Mouse (Mus musculus) liver, adult (tissue): ENCODE results near the gene Uqcc1.

Experiments
- GATA4 ChIP-seq: IDR thresholded peaks from 2 replicates; pipeline ENCODE4 v1.6.1; 2014; ENCODE audit warnings: mild to moderate bottlenecking, low read length; ENCODE audit not compliant: insufficient replicate concordance

Uqcc1 gene

GRCm38 (mm10) chr2:155838961-155839360, 91.1 kb downstream of the Uqcc1 start:
- TF ChIP-seq GATA4, result no peak

- no peak for TF ChIP-seq GATA4
These were observed 92.1 kb downstream of the Uqcc1 start for GRCm38 (mm10) chr2:155837961-155838360.

GRCm38 (mm10) chr2:155834732-155835131, 95.4 kb downstream of the Uqcc1 start, which contains the start of gene Fam83c:
TSS of gene Fam83c (minus strand) at chr2:155834854.
- TF ChIP-seq GATA4, result no peak

DNA sequence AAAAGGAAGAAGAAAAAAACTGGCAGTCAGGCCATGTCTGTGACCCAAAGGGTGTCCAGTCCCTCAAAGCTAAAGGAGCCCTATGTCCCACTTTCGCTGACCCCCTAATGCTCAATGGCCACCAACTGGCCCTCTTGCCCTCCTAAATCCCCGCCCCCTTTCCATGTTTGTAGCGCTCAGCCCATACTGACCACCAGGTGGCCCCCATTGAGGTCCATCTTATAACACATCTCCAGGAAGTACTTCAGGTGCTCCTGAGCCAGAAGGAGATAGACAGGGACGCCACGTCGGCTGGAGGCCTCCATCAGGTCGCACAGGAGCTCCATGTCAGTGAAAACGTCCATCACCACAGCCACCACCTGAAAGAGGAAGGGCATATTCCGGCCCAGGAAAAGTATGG, 98.8 kb downstream of the Uqcc1 start:
- TF ChIP-seq GATA4, result no peak

DNA sequence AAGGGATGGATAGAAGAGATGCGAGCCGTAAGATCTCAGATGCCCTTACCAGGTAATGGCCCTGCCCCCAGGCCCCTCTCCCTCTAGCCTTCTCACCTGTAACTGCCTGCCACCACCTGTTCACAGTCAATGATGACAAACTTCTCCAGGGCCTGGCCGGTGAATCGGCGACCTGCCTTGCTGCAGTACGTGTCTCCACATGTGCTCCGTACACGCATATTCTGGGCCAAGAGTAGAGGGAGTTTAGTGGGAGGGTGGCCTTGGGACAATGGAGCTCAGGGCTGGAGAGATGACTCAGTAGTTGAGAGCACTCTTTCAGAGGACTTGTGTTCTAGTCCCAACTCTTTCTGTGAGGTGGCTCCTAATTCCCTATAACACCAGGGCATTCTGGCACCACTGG, 99.3 kb downstream of the Uqcc1 start:
- no peak for TF ChIP-seq GATA4

GRCm38 (mm10) chr2:155826630-155827424, 103.3 kb downstream of the Uqcc1 start, which contains the start of gene Eif6:
TSS of gene Eif6 (minus strand) at chr2:155826925.
- TF ChIP-seq GATA4, result peak; percentile 14; the same call in 1 of the 2 replicates

- no peak for TF ChIP-seq GATA4
These were observed 104.0 kb downstream of the Uqcc1 start for GRCm38 (mm10) chr2:155825904-155826629.

DNA sequence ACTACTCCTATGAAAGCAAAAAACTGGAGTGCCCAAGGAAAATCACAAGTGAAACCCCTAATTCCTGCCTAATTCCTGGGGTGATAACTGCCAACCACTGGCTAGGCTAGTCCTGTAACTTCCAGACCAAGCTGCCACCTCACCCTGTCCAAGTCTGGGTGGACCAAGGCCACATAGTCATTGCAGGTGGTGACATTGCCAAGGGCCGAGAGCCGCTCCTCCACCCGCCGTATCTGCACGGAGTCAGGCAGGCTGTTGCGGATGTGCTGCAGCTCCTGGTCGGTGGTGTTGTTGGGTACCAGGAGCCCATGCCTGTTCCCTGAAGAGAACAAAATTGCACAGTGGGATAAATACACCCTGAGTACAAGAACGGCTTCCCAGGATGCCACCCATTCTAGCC, 106.4 kb downstream of the Uqcc1 start:
- no peak for TF ChIP-seq GATA4

- no peak for TF ChIP-seq GATA4
These were observed 109.3 kb downstream of the Uqcc1 start for GRCm38 (mm10) chr2:155820779-155821178.

DNA sequence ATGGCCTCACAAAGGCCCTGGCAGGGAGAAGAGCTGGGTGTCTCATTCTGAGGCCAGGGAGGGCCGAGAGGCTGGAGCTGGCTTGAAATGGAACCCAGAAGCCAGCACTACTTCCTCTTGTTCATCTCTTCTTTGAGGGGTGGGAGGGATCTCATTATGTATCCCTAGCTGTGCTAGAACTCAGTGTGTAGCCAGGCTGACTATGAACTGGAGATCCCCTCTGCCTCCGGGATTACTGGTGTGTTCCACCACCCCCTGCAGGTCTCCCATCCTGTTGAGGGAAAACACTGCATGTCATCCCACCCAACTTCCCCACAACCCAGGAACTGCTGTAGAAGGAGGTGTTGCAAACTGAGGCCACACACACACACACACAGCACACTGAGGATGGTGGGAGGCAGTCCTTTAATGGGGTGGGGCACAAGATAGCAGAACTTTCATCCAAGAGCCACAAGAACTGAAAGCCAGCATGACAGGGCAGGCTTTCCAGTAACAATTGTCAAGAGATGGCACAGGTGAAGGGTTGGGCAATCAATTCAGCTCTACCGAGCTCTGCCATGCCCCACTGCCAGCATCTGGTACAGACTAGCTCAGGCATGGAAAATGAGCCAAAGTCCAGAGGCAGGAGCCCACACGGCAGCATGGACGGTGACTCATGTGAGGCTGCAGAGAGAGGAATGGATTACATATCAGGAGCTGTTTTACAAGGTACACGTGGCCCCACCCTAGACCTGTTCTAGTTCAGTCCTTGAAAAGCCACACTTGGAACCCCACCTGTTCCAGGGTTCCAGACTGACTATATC, 110.5 kb downstream of the Uqcc1 start:
- TF ChIP-seq GATA4, result no peak

- no peak for TF ChIP-seq GATA4
These were observed 110.9 kb downstream of the Uqcc1 start, which contains the start of gene BC029722 for GRCm38 (mm10) chr2:155819392-155819448. TSS of gene BC029722 (minus strand) at chr2:155819426.

GRCm38 (mm10) chr2:155818596-155819391, 111.3 kb downstream of the Uqcc1 start:
- TF ChIP-seq GATA4, result peak; percentile 90; the same call in 1 of the 2 replicates

DNA sequence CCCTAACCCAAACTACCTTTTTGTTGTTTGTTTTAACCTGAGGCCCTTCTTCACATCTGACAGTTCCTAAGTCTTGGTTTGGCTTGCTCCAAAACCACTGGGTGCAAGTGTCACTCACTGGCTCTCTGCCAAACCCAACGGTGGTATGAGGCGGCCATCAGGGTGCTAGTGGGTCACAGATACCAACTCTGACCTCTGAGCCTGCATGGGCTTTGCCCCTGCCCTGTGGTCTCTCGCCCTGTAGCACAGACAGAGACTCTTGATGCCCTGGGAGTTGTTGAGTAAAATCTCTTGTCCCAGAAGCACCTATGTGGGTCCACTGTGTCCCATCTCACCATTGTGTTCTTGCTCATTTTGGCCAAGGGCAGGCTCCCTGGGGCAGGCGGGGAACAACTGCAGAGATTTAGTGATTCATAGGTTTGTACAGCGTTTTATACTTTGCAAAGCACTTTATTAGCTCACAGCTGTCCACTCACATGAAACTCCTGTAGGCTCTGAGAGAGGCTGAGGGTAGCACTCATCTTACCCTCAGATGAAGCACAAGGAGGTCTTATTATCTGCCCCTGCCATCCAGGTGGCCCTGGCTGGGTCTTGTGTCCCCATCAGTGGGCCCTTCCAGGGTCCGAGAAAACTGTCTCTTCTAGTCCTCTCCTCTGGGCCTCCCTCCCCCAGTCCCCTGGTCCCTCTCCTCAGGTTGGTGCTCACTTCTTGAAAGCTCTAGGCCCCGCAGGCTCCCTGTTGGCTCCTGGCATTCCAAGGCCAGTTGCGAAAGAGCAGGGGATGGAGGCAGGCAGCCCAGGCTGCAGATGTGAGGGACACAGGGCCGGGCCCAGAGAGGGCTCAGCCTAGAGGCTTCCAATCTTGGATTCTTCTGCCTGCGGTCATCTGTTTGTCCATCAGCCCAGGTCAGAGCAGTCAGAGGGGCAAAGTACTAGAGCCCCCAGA, 112.5 kb downstream of the Uqcc1 start:
- TF ChIP-seq GATA4, result no peak

DNA sequence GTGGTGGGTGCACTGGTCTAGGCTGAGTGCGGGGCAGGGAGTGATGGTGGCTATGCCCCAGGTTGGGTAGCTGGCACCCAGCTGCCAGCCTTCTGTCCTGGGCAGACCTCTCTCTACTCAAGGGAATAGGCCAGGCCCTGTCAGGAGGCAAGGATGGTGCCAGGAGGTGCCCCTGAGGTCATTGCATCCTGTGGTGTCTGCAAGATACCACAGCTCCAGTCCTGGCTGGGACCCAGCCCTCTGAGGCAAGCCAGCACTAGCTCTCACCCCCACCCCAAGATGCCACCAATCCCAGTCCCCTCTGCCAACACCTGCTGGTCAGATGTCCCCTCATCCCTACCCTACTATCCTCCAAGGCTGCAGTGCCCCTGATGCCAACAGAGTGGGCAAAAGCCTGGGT, 113.9 kb downstream of the Uqcc1 start:
- TF ChIP-seq GATA4, result no peak
